Mouse (Mus musculus) heart, adult 2 months (tissue): ENCODE measurements around the gene Kcns1.

ENCODE experiments used
- CTCF ChIP-seq: fragments of 200-600 bp; IDR thresholded peaks from 2 replicates; pipeline ENCODE4 v1.8.1; 2022; ENCODE audit warnings: antibody characterized with exemption, mild to moderate bottlenecking, moderate library complexity
- POLR2A ChIP-seq: fragments of 200-500 bp; IDR thresholded peaks from 2 replicates; pipeline ENCODE4 v1.6.1; 2011; ENCODE audit warnings: mild to moderate bottlenecking, low read depth, low read length, control low read depth; ENCODE audit not compliant: insufficient read depth

- TF ChIP-seq POLR2A: no peak
- TF ChIP-seq CTCF: no peak
Measured at GRCm38 (mm10) chr2:164184145-164184719, 13.3 kb upstream of the Kcns1 start.
